Mouse (Mus musculus): ENCODE data around the gene Fndc3a. TPM values are rescaled to one million over a fixed set of nuclear protein-coding genes. Genes with fewer than 3 reads are reported as not detected.

Gene Fndc3a
- total and polyA plus RNA-seq, 2 experiments from 2014 or later, result 45.2 to 51.8 TPM

DNA sequence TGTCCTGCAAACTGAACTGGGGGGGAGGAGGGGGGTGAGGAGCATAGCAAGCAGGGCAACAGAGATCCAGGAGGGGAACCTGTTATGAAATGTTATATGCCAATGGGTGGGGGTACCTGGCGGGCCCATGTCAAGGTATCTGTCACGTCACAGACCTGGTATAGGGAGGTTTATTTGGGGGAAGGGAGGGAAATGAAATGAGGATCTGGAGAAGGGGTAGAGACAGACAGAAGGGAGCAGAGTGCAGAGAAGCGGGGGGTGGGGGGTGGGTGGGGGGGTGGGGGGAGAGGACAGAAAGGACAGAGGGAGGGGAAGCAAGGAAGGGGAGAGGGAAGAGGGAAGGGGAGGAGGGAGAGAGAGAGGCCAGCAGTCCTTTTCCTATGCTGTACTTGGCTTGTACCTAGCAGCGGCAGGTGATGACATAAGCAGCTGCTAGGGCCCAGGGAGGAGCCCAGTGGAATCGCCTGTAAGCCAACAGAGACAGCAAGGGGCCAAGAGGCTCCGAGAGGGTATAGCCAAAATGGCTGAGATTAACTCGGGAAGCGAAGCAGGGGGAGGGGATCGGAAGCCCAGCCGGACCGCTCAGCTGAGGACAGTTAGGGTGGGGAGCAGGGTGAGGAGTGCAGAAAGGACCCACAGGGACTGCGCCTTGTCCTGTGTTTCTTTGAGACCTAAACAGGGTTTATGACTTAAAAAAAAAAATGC is 203.6 kb downstream of the Fndc3a start:
- Histone ChIP-seq H3K9me3 (ENCODE audit: low read length) (no peaks in the 10 kb centered on the region), H3K4me3 (ENCODE audit: low read length) (peak overlapping the region; percentile 25), H3K36me3 (ENCODE audit: insufficient read depth, low read length) (no peaks in the 10 kb centered on the region), H3K4me1 (ENCODE audit: insufficient read depth, low read length) (no peaks in the 10 kb centered on the region), H3K4me2 (ENCODE audit: low read depth, low read length) (peak overlapping the region; percentile 56), H3K27ac (no peak overlapping the region), H3K9ac (replicated peaks; ENCODE audit: low read length) (0 out of 2 replicates have a peak overlapping the region, but pooled peaks have one; percentile 28), H3K27me3 (ENCODE audit: insufficient read depth, low read length) (no peaks in the 10 kb centered on the region)
- DNase-seq (ENCODE audit: low spot score), result peak; percentile 37
- 17% methylated on average over 12 of the region's 12 CpGs for WGBS
- peak; percentile 55 for ATAC-seq
- TF ChIP-seq CTCF (IDR thresholded peaks at IDR 0.05; ENCODE audit: low read depth), result no peak

DNA sequence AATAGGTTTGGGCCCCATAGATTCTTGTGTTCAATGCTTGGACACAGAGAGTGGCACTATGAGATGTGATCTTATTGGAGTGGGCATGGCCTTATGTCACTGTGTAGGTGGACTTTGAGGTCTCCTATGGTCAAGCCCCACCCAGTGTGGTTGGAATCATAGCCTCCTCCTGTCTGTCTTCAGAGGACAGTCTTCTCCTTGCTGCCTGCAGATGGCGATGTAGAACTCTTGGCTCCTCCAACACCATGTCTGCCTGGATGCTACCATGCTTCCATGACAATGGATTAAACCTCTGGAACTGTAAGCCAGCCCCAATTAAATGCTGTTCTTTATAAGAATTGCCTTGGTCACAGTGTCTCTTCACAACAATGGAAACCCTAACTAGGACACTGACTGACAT is 204.8 kb downstream of the Fndc3a start:
- Histone ChIP-seq H3K27me3 (ENCODE audit: insufficient read depth, low read length) (no peaks in the 10 kb centered on the region), H3K4me2 (ENCODE audit: low read depth, low read length) (no peak overlapping the region), H3K9me3 (ENCODE audit: low read length) (no peaks in the 10 kb centered on the region), H3K27ac (no peak overlapping the region), H3K36me3 (ENCODE audit: insufficient read depth, low read length) (no peaks in the 10 kb centered on the region), H3K4me3 (ENCODE audit: low read length) (no peak overlapping the region), H3K4me1 (ENCODE audit: insufficient read depth, low read length) (no peaks in the 10 kb centered on the region), H3K9ac (replicated peaks; ENCODE audit: low read length) (no peak overlapping the region)
- peak; percentile 27 for TF ChIP-seq CTCF (IDR thresholded peaks at IDR 0.05; ENCODE audit: low read depth)
- ATAC-seq (no peak), DNase-seq (ENCODE audit: low spot score) (no peak)
- WGBS, result 84% methylated on average over 1 of the region's 1 CpGs

DNA sequence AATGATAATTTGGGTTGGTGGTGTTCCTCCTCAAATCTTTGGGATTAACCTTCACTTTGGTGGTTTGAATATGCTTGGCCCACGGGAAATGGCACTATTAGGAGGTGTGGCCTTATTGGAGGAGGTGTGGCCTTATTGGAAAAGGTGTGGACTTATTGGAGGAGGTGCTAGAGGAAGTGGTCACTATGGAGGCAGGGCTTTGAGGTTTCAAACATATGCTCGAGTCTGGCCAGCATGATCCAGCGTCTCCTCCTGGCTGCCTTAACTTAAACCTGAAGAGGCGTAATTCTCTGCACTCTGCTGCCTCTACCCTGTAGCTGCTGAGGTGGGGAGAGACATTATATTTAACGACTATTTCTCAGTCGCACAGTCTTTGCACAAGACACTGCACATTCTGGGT is 206.6 kb downstream of the Fndc3a start:
- Histone ChIP-seq H3K4me1 (ENCODE audit: insufficient read depth, low read length) (no peaks in the 10 kb centered on the region), H3K9me3 (ENCODE audit: low read length) (no peaks in the 10 kb centered on the region), H3K9ac (replicated peaks; ENCODE audit: low read length) (no peak overlapping the region), H3K27me3 (ENCODE audit: insufficient read depth, low read length) (no peaks in the 10 kb centered on the region), H3K36me3 (ENCODE audit: insufficient read depth, low read length) (no peaks in the 10 kb centered on the region), H3K4me2 (ENCODE audit: low read depth, low read length) (no peak overlapping the region), H3K4me3 (ENCODE audit: low read length) (no peak overlapping the region), H3K27ac (no peak overlapping the region)
- DNase-seq (ENCODE audit: low spot score) (no peak), ATAC-seq (no peak)
- WGBS, result 45% methylated on average over 6 of the region's 6 CpGs
- TF ChIP-seq CTCF (IDR thresholded peaks at IDR 0.05; ENCODE audit: low read depth), result no peak

DNA sequence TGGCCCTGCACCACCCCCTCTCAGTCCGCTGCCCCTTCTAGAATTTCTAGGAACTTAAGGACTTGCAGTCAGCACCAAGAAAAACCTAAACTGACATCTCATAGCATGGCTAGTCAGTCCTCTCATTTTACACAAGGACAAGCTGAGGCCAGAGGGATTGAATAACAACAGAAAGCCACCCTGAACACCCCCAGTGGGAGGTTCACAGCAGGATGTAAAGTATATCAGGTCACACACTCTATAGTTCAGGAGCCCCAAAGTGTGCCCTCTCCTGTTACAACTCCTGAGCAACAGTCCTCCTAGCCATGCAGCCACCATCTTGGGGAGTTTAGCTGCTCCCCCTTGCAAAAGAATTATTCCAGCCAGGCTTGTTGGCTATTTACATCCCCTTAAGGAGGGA is 216.0 kb downstream of the Fndc3a start:
- H3K4me2 ChIP-seq (ENCODE audit: low read depth, low read length), result no peak overlapping the region
- no peaks in the 10 kb centered on the region for H3K36me3 ChIP-seq (ENCODE audit: insufficient read depth, low read length)
- no peak for ATAC-seq
- no peak for DNase-seq (ENCODE audit: low spot score)
- H3K27ac ChIP-seq, result no peak overlapping the region
- WGBS, result 82% methylated on average over 1 of the region's 1 CpGs
- H3K4me3 ChIP-seq (ENCODE audit: low read length), result no peak overlapping the region
- H3K9me3 ChIP-seq (ENCODE audit: low read length), result no peaks in the 10 kb centered on the region
- H3K27me3 ChIP-seq (ENCODE audit: insufficient read depth, low read length), result no peaks in the 10 kb centered on the region
- no peak for TF ChIP-seq CTCF (IDR thresholded peaks at IDR 0.05; ENCODE audit: low read depth)
- no peaks in the 10 kb centered on the region for H3K4me1 ChIP-seq (ENCODE audit: insufficient read depth, low read length)
- H3K9ac ChIP-seq (replicated peaks; ENCODE audit: low read length), result no peak overlapping the region

DNA sequence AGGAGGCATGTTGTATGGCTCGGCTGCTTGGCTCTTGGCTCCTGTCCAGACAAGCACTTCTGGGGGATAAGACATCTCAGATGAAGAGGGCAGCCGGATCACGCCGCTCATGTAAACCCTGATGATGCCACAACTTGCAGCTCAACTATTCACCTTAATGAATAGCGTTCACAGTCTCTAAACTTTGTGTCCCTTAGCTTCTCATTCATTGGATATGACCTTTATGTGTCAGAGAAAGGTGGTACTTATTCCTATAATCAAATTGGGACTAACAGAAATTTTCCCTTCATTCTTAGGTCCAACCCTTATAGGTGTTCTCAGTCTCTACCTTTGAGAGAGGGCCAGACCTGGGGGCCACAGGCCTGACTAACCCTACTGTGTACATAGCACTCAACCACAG is 218.1 kb downstream of the Fndc3a start, which contains the start of gene Gm9195:
Gene Gm9195, minus strand, starts transcription at position 101 of the 400 bp plus-strand sequence.
- no peak for TF ChIP-seq CTCF (IDR thresholded peaks at IDR 0.05; ENCODE audit: low read depth)
- H3K4me1 ChIP-seq (ENCODE audit: insufficient read depth, low read length), result no peaks in the 10 kb centered on the region
- no peak within 1 kb of the TSS for H3K27ac ChIP-seq
- no peak within 1 kb of the TSS for H3K9ac ChIP-seq (replicated peaks; ENCODE audit: low read length)
- no peak within 1 kb of the TSS for H3K4me3 ChIP-seq (ENCODE audit: low read length)
- H3K36me3 ChIP-seq (ENCODE audit: insufficient read depth, low read length), result no peaks in the 10 kb centered on the region
- 75% methylated on average over 5 of the region's 5 CpGs for WGBS
- H3K4me2 ChIP-seq (ENCODE audit: low read depth, low read length), result no peak within 1 kb of the TSS
- DNase-seq (ENCODE audit: low spot score) (no peak), ATAC-seq (no peak)
- H3K9me3 ChIP-seq (ENCODE audit: low read length), result no peaks in the 10 kb centered on the region
- no peaks in the 10 kb centered on the region for H3K27me3 ChIP-seq (ENCODE audit: insufficient read depth, low read length)

DNA sequence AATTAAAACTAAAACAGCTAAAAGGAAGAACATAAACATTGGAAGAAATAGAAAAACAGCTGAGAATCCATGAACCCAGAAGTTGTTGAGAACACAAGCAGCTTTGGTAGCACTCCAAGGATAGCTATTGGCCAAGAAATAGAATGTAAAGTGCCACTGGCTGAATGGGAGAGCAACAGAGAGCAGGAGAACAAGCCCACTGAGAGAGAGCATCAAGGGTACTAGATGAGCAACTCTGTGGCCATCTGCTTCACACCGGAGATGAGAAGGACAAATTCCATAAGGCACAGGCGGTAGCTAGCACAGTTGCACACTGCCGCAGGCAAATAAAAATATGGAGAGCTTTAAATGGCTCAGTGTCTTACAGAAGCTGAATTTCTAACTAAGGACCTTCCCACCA is 219.4 kb downstream of the Fndc3a start:
- WGBS, result 93% methylated on average over 3 of the region's 3 CpGs
- no peak for TF ChIP-seq CTCF (IDR thresholded peaks at IDR 0.05; ENCODE audit: low read depth)

More for the DNA sequence above, 219.4 kb downstream of the Fndc3a start:
- Histone ChIP-seq H3K4me3 (ENCODE audit: low read length) (no peak overlapping the region), H3K27me3 (ENCODE audit: insufficient read depth, low read length) (no peaks in the 10 kb centered on the region), H3K27ac (no peak overlapping the region), H3K9ac (replicated peaks; ENCODE audit: low read length) (no peak overlapping the region), H3K4me1 (ENCODE audit: insufficient read depth, low read length) (no peaks in the 10 kb centered on the region), H3K4me2 (ENCODE audit: low read depth, low read length) (no peak overlapping the region), H3K9me3 (ENCODE audit: low read length) (no peaks in the 10 kb centered on the region), H3K36me3 (ENCODE audit: insufficient read depth, low read length) (no peaks in the 10 kb centered on the region)
- DNase-seq (ENCODE audit: low spot score) (no peak), ATAC-seq (no peak)

Other genes with a start within 250 kb of the Fndc3a start
- gene Gm9195, start 218.2 kb downstream of the Fndc3a start, total RNA-seq (2014; rRNA removed), result not detected in 2 replicates
- not detected in 2 replicates for gene Gm9195, start 218.2 kb downstream of the Fndc3a start, polyA plus RNA-seq (2015; fragmentation: Nextera tagmentation; extraction: Ambion mirVana)

All from hindbrain, postnatal 0 days (tissue).